Mouse (Mus musculus): ENCODE results near the gene Gm49711. TPM values are rescaled to one million over a fixed set of nuclear protein-coding genes. Genes with fewer than 3 reads are reported as not detected.
A peak's percentile ranks its signal among the peaks of the same experiment; 100 is the strongest.

Gm49711 gene
- polyA plus RNA-seq (2012; rRNA removed), result 0.40 TPM in 2 replicates

- peak; percentile 55 to 87 for DNase-seq (ENCODE audit: extremely low spot score in 1 of 2, low spot score in 1 of 2)
Observed at GRCm38 (mm10) chr16:92057852-92058643, at the start of gene Gm49711, which contains the start of the genes Mrps6 and Slc5a3. Gene Gm49711 (plus strand): TSS chr16:92058316. Gene Mrps6 (plus strand): TSS chr16:92058270. Gene Slc5a3 (plus strand): TSS chr16:92058322.

GRCm38 (mm10) chr16:92009586-92009985 lies 48.5 kb upstream of the Gm49711 start:
- DNase-seq (ENCODE audit: extremely low spot score in 1 of 2, low spot score in 1 of 2), result no peak

- DNase-seq (ENCODE audit: extremely low spot score in 1 of 2, low spot score in 1 of 2), result no peak
Observed at GRCm38 (mm10) chr16:92016792-92017191, 41.3 kb upstream of the Gm49711 start.

DNA sequence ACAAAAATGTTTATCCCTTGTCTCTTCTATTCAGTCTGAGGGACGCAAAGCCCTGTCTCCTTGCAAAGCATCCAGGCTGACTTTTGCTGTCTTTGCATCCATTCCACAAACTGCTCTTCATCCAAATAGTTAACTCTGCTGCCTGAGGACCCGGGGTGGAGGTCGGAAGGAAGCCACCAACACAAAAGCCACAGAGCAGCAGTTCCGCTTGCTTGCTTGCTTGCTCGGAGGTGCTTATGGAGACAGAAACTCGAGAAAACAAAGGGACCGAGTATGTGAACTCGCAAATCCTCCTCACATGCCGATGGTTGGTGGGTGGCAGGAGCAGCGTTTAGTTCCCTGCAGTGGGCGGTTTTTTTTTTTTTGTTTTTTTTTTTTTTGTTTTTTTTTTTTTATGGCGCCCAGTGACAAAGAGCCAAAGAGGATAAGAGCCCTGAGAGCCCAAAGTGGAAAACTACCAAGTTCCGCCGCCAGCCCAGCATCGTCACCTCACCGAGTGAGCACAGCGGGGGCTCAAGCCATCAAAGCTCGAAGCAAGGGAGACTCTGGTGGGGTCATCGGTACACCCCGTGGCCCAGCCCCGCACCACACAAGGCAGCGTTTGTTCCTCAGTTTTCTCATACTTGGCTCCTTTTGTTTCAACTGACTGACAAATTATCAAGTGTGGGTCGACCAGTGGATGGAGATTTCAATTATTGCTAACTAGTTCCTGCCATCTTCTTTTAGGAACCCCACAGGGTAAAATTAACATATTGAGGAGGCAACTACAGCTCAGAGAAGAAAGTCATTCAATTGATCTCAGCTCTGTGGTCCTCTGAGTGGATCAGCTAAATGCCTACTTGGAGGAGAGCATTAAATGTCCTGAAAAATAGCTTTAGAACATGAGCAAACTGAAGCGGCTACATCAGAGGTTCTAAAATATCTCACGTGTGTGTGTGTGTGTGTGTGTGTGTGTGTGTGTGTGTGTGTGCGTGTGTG lies 38.7 kb upstream of the Gm49711 start:
- DNase-seq (ENCODE audit: extremely low spot score in 1 of 2, low spot score in 1 of 2), result peak in 1 of 2 experiments; percentile 26

GRCm38 (mm10) chr16:92021656-92022400 lies 36.3 kb upstream of the Gm49711 start:
- no peak for DNase-seq (ENCODE audit: extremely low spot score in 1 of 2, low spot score in 1 of 2)

- DNase-seq (ENCODE audit: extremely low spot score in 1 of 2, low spot score in 1 of 2), result no peak
Observed at GRCm38 (mm10) chr16:92022494-92023283, 35.4 kb upstream of the Gm49711 start.

DNA sequence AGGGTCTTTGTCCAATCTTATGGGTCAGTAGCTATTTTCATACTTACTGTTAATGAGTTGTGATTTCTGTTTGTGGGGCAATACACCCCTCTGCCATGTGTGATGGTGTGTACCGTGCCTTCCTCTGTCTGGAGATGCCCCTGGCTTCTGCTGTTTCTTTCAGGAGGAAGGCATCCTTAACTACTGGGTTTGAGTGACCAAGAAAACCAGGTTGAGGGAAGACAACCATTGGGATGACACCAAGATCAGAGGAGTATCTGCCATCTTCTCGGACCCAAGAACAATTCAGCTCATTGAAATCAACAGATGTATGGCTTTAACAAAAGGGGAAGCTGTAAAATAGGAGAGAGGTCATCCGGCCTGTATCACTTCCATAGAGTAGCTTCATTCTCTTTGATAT lies 24.8 kb upstream of the Gm49711 start:
- DNase-seq (ENCODE audit: extremely low spot score in 1 of 2, low spot score in 1 of 2), result no peak

GRCm38 (mm10) chr16:92034676-92035075 lies 23.4 kb upstream of the Gm49711 start:
- no peak for DNase-seq (ENCODE audit: extremely low spot score in 1 of 2, low spot score in 1 of 2)

GRCm38 (mm10) chr16:92036701-92037100 lies 21.4 kb upstream of the Gm49711 start:
- DNase-seq (ENCODE audit: extremely low spot score in 1 of 2, low spot score in 1 of 2), result no peak

DNA sequence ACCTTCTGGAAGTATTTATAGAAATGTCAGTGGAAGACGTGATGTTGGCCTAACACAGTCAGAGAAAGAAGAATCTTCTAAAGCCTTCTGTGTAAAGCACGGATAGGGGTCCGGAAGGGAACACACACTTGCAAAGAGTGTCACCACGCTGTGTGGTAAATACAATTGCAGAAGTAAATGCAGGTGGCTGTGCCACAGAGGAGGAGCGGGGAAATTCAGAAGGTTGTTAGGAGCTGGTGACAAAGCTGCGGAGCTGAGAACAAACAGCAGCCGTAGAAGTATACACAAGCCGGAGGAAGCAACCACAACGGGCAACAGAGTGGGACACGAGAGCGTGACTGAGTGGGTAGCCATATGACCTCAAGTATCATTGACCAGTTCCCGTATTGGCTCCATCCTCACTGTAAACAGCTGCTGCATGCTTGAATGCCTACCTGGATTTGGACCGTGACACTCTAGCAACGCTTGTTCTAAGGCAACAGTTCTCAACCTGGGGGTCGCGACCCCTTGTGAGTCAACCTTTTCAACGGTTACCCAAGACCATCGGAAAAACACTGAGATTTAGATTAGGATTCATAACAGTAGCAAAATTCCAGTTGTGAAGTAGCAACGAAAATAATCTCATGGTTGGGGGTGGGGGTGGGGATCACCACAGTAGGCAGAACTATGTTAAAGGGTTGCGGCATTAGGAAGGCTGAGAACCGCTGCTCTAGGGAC lies 20.1 kb upstream of the Gm49711 start:
- DNase-seq (ENCODE audit: extremely low spot score in 1 of 2, low spot score in 1 of 2), result no peak

- no peak for DNase-seq (ENCODE audit: extremely low spot score in 1 of 2, low spot score in 1 of 2)
Observed at GRCm38 (mm10) chr16:92039421-92039820, 18.7 kb upstream of the Gm49711 start.

- no peak for DNase-seq (ENCODE audit: extremely low spot score in 1 of 2, low spot score in 1 of 2)
Observed at GRCm38 (mm10) chr16:92039966-92040365, 18.1 kb upstream of the Gm49711 start.

GRCm38 (mm10) chr16:92051777-92052310 lies 6.3 kb upstream of the Gm49711 start:
- DNase-seq (ENCODE audit: extremely low spot score in 1 of 2, low spot score in 1 of 2), result no peak

- no peak for DNase-seq (ENCODE audit: extremely low spot score in 1 of 2, low spot score in 1 of 2)
Observed at GRCm38 (mm10) chr16:92052569-92052968, 5.5 kb upstream of the Gm49711 start.

DNA sequence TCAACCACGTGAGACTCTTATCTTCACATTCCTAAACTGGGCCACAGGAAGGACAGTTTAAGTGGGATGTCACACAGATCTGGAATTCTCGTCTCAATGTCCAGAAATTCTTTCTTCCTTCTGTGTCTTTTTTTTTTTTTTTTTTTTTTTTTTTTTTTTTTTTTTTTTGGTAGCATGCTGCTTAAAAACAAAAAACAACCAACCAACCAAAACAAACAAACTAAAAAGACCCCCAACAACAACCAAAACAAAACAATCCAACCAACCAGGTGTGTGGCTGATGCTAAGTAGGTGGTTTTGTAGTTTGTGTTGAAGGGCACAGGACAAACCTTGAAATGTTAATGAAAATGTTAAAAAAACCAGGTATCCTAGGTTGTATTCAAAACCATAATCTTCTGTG lies 1.4 kb upstream of the Gm49711 start:
- DNase-seq (ENCODE audit: extremely low spot score in 1 of 2, low spot score in 1 of 2), result no peak

GRCm38 (mm10) chr16:92057456-92057851 lies 662 bp upstream of the Gm49711 start:
- DNase-seq (ENCODE audit: extremely low spot score in 1 of 2, low spot score in 1 of 2), result no peak

- peak in 1 of 2 experiments; percentile 13 for DNase-seq (ENCODE audit: extremely low spot score in 1 of 2, low spot score in 1 of 2)
Observed at GRCm38 (mm10) chr16:92058644-92059620, 816 bp downstream of the Gm49711 start.

- DNase-seq (ENCODE audit: extremely low spot score in 1 of 2, low spot score in 1 of 2), result no peak
Observed at GRCm38 (mm10) chr16:92060213-92060612, 2.1 kb downstream of the Gm49711 start.

Data from frontal cortex, adult 2 months (tissue).